Mouse (Mus musculus) ES-Bruce4 (cell line): ENCODE results near the gene Cog5. TPM values are rescaled to one million over a fixed set of nuclear protein-coding genes. Genes with fewer than 3 reads are reported as not detected.

Experiments
- H3K27ac ChIP-seq: 2 replicates; pipeline ENCODE4 v1.5.1; 2012; ENCODE audit warnings: low read length, inconsistent platforms; ENCODE audit not compliant: insufficient read depth
- H3K27me3 ChIP-seq: 2 replicates; pipeline ENCODE4 v1.6.1; 2012; ENCODE audit warnings: mild to moderate bottlenecking, low read length, inconsistent platforms; ENCODE audit not compliant: control insufficient read depth, poor library complexity, insufficient read depth, severe bottlenecking
- H3K36me3 ChIP-seq: 2 replicates; pipeline ENCODE4 v1.6.1; 2012; ENCODE audit warnings: inconsistent platforms, mild to moderate bottlenecking, low read length, moderate library complexity; ENCODE audit not compliant: control insufficient read depth, poor library complexity, insufficient read depth, severe bottlenecking
- H3K4me1 ChIP-seq: one replicate; pipeline ENCODE4 v1.8.1; 2011; ENCODE audit warnings: low read length; ENCODE audit not compliant: control insufficient read depth, insufficient read depth
- H3K4me3 ChIP-seq: 2 replicates; pipeline ENCODE4 v1.5.1; 2011; ENCODE audit warnings: low read depth, mild to moderate bottlenecking, low read length
- H3K9ac ChIP-seq: 2 replicates; pipeline ENCODE4 v1.6.1; 2012; ENCODE audit warnings: low read depth, mild to moderate bottlenecking, inconsistent platforms; ENCODE audit not compliant: poor library complexity, severe bottlenecking
- H3K9me3 ChIP-seq: replicated peaks from 2 replicates; pipeline ENCODE4 v1.6.1; 2012; ENCODE audit warnings: mild to moderate bottlenecking, low read length, inconsistent platforms; ENCODE audit not compliant: control insufficient read depth, poor library complexity, insufficient read depth, severe bottlenecking
- CTCF ChIP-seq: IDR thresholded peaks from one replicate; pipeline ENCODE4 v1.8.1; 2011; ENCODE audit warnings: low read depth, low read length
- EP300 ChIP-seq: IDR thresholded peaks from 2 replicates; pipeline ENCODE4 v1.6.1; 2011; ENCODE audit warnings: low read depth, low read length; ENCODE audit not compliant: insufficient read depth
- POLR2A ChIP-seq: IDR thresholded peaks from one replicate; pipeline ENCODE4 v1.8.1; 2011; ENCODE audit warnings: low read length; ENCODE audit not compliant: insufficient read depth
- polyA plus RNA-seq: library from polyadenylated mRNA; stranded (reverse); fragments of >200 nt; gene quantifications from 2 replicates; pipeline ENCODE4 v1.2.4, GENCODE M21; 2011; ENCODE audit warnings: low read depth; ENCODE audit not compliant: missing spikeins, insufficient read depth, insufficient read length

The Cog5 gene
- polyA plus RNA-seq, 1 experiment, result 50.6 TPM

GRCm38 (mm10) chr12:31973473-31974172 lies 319.0 kb downstream of the Cog5 start:
- Histone ChIP-seq H3K9me3 (no peaks in the 10 kb centered on the region), H3K4me1 (no peaks in the 10 kb centered on the region), H3K27me3 (no peaks in the 10 kb centered on the region), H3K36me3 (no peaks in the 10 kb centered on the region), H3K4me3 (no peak overlapping the region), H3K27ac (no peak overlapping the region), H3K9ac (no peak overlapping the region)
- no peak for TF ChIP-seq EP300
- no peak for TF ChIP-seq CTCF
- no peak for TF ChIP-seq POLR2A

GRCm38 (mm10) chr12:31976544-31976943 lies 321.9 kb downstream of the Cog5 start:
- H3K9ac ChIP-seq, result no peak overlapping the region
- no peak overlapping the region for H3K4me3 ChIP-seq
- no peaks in the 10 kb centered on the region for H3K4me1 ChIP-seq
- no peaks in the 10 kb centered on the region for H3K9me3 ChIP-seq
- no peak overlapping the region for H3K27ac ChIP-seq
- H3K36me3 ChIP-seq, result no peaks in the 10 kb centered on the region
- no peaks in the 10 kb centered on the region for H3K27me3 ChIP-seq
- TF ChIP-seq CTCF (peak; percentile 53), POLR2A (no peak)

- Histone ChIP-seq H3K9me3 (no peaks in the 10 kb centered on the region), H3K36me3 (no peaks in the 10 kb centered on the region), H3K27me3 (no peaks in the 10 kb centered on the region), H3K9ac (no peak overlapping the region), H3K4me1 (no peaks in the 10 kb centered on the region), H3K4me3 (no peak overlapping the region), H3K27ac (no peak overlapping the region)
- TF ChIP-seq CTCF (no peak), EP300 (no peak), POLR2A (no peak)
Observed at GRCm38 (mm10) chr12:31977613-31978195, 323.0 kb downstream of the Cog5 start.

- H3K27me3 ChIP-seq, result no peaks in the 10 kb centered on the region
- no peak for TF ChIP-seq POLR2A
- TF ChIP-seq EP300, result no peak
- TF ChIP-seq CTCF, result no peak
- no peak overlapping the region for H3K9ac ChIP-seq
- no peak overlapping the region for H3K27ac ChIP-seq
- H3K4me1 ChIP-seq, result no peaks in the 10 kb centered on the region
- H3K9me3 ChIP-seq, result no peaks in the 10 kb centered on the region
- no peaks in the 10 kb centered on the region for H3K36me3 ChIP-seq
- no peak overlapping the region for H3K4me3 ChIP-seq
Observed at GRCm38 (mm10) chr12:31983238-31983637, 328.6 kb downstream of the Cog5 start.

- Histone ChIP-seq H3K4me1 (no peaks in the 10 kb centered on the region), H3K27me3 (no peaks in the 10 kb centered on the region), H3K4me3 (no peak overlapping the region), H3K9me3 (no peaks in the 10 kb centered on the region), H3K27ac (no peak overlapping the region), H3K9ac (no peak overlapping the region), H3K36me3 (no peaks in the 10 kb centered on the region)
- no peak for TF ChIP-seq CTCF
- TF ChIP-seq POLR2A, result no peak
- no peak for TF ChIP-seq EP300
Observed at GRCm38 (mm10) chr12:31983769-31984168, 329.1 kb downstream of the Cog5 start.

GRCm38 (mm10) chr12:31984206-31984605 lies 329.5 kb downstream of the Cog5 start:
- Histone ChIP-seq H3K4me3 (no peak overlapping the region), H3K27ac (no peak overlapping the region), H3K9me3 (no peaks in the 10 kb centered on the region), H3K4me1 (no peaks in the 10 kb centered on the region), H3K27me3 (no peaks in the 10 kb centered on the region), H3K9ac (no peak overlapping the region), H3K36me3 (no peaks in the 10 kb centered on the region)
- TF ChIP-seq EP300, result no peak
- TF ChIP-seq POLR2A, result no peak
- TF ChIP-seq CTCF, result no peak
